Mouse (Mus musculus) limb, embryonic 10.5 days (tissue): ENCODE measurements at regions not wholly inside any gene's neighbourhood (a gene's known extent, or its start where the extent isn't known, plus 50 kb on each side); places are given as distances from the start of the nearest gene placed in this dataset.

Source experiments
- DNase-seq: peaks from one replicate; pipeline ENCODE4 v3.0.0-alpha.2; 2017; ENCODE audit warnings: low spot score
- H3K27ac ChIP-seq: fragments of 300-500 bp; sonication (generic); 2 replicates; pipeline ENCODE4 v1.5.1; 2016; ENCODE audit warnings: mild to moderate bottlenecking
- H3K27me3 ChIP-seq: fragments of 300-500 bp; sonication (generic); 2 replicates; pipeline ENCODE4 v1.6.1; 2016; ENCODE audit warnings: low read depth, mild to moderate bottlenecking; ENCODE audit not compliant: poor library complexity, severe bottlenecking
- H3K36me3 ChIP-seq: fragments of 300-500 bp; sonication (generic); 2 replicates; pipeline ENCODE4 v1.6.1; 2016; ENCODE audit warnings: mild to moderate bottlenecking, moderate library complexity
- H3K4me1 ChIP-seq: fragments of 300-500 bp; sonication (generic); 2 replicates; pipeline ENCODE4 v1.6.1; 2016
- H3K4me3 ChIP-seq: fragments of 300-500 bp; sonication (generic); 2 replicates; pipeline ENCODE4 v1.5.1; 2016; ENCODE audit warnings: mild to moderate bottlenecking, moderate library complexity
- H3K9me3 ChIP-seq: fragments of 300-500 bp; sonication (generic); replicated peaks from 2 replicates; pipeline ENCODE4 v1.6.1; 2016; ENCODE audit warnings: mild to moderate bottlenecking
- WGBS: fragments of 180-500 bp; shearing (Covaris S2); methylation state at CpG from one replicate; pipeline ENCODE4 v1.1.7; 2016; 5-methylcytosine and 5-hydroxymethylcytosine counted together

DNA sequence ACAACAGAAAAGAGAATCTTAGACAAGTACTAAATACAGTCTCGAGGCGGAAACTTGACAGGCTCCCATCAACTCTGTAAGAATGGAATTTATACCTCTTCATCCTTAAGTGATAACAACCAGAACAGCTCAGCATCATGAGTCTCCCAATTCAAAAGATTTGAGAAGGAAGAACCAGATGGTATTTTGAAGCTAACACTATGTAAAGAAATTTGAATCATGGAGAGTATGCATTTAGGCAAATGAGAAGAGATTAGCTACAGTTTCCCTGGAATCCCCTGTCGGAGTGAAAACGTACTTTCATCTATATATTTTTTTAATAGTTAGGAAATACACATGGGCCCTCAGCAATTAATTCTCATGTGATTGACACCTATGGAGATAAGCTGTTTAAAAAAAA lies 140.9 kb downstream of the Nrip1 start:
- Histone ChIP-seq H3K27ac (no peak overlapping the region), H3K27me3 (no peaks in the 10 kb centered on the region), H3K4me1 (no peaks in the 10 kb centered on the region), H3K36me3 (no peaks in the 10 kb centered on the region), H3K4me3 (no peak overlapping the region), H3K9me3 (no peaks in the 10 kb centered on the region)
- no peak for DNase-seq
- 85% methylated on average over 4 of the region's 4 CpGs for WGBS

DNA sequence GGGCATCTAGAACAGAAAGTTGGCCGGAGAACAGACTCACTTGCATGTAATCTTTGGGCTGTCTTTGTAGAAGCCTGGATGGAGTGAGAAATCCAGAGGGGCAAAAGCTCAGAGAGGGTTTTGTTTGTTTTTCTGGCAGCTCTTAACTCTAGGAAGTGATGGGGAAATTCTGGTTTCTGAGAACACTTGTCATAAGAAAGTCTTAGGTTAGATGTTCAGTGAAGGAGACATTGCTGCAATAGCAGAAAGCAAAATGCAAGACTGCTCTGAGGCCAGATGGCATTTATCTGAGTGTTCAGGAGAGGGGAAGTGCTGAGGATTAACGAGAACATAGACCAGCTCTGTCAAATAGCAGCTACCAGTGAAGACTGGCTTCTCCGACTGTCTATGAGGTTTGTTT lies 141.5 kb downstream of the Nrip1 start:
- 58% methylated on average over 3 of the region's 3 CpGs for WGBS
- H3K4me3 ChIP-seq: no peak overlapping the region
- no peak for DNase-seq

DNA sequence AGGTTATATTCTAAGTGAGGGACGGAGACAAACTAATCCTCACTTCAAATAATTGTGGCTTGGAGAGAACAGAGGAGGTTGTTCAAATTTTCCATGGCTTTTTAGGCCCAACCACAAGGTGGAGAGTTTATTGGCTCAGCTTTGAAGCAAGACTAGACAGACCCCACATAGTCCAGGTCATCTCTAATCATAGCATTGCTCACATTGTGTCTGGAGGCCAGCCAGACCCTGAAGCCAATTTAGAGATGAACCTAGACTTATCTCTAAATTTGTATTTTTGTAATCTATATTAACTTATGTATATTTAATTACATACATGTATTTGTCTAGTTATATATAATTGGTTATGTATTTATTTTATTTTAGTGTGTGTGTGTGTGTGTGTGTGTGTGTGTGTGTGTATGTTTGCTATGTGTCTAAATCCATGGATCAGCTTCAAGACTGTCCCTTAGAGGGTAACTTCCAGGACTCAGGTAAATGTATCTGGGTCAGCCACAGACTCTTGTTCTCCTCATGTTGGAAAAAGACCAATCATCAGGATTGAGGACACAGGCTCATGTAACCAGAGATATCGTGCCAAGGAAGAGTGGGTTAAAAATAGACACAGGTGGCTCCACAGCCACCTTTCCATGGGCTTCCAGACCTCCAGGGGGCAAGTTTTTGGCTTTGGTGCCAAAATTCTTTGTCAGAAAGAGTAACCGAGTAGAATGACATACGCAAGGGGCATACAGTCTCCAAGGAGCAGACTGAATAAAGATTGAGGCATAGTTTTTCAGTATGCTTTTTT lies 142.9 kb downstream of the Nrip1 start:
- DNase-seq: no peak
- H3K36me3 ChIP-seq: no peaks in the 10 kb centered on the region
- H3K4me3 ChIP-seq: no peak overlapping the region
- no peaks in the 10 kb centered on the region for H3K9me3 ChIP-seq
- peaks cover 7% of the 10 kb centered on the region for H3K4me1 ChIP-seq
- H3K27ac ChIP-seq: no peak overlapping the region
- H3K27me3 ChIP-seq: no peaks in the 10 kb centered on the region
- WGBS: 94% methylated on average over 4 of the region's 4 CpGs

More for the DNA sequence above, 141.5 kb downstream of the Nrip1 start:
- Histone ChIP-seq H3K27ac (no peak overlapping the region), H3K36me3 (no peaks in the 10 kb centered on the region), H3K27me3 (no peaks in the 10 kb centered on the region), H3K9me3 (no peaks in the 10 kb centered on the region), H3K4me1 (no peaks in the 10 kb centered on the region)

DNA sequence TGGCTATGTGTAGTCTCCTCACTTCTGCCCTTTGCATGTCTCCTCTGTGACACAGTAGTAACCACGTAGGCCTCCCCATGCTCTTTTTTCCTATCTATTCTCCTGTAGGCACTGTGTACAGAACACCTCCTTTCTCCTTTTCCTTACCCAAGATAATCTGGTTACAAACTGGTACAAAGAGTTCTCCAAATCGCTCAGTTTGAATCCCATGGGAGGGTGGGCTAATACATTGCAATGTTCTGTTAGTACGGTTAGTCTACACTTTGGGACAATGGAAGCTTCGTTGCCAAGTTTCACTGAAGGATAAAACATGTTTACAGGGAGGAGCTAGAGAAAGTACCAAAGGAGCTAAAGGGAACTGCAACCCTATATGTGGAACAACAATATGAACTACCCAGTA lies 145.2 kb downstream of the Nrip1 start:
- Histone ChIP-seq H3K27me3 (no peaks in the 10 kb centered on the region), H3K27ac (no peak overlapping the region), H3K4me1 (peaks cover 28% of the 10 kb centered on the region), H3K36me3 (no peaks in the 10 kb centered on the region), H3K4me3 (no peak overlapping the region), H3K9me3 (no peaks in the 10 kb centered on the region)
- DNase-seq: no peak
- WGBS: 96% methylated on average over 4 of the region's 4 CpGs

DNA sequence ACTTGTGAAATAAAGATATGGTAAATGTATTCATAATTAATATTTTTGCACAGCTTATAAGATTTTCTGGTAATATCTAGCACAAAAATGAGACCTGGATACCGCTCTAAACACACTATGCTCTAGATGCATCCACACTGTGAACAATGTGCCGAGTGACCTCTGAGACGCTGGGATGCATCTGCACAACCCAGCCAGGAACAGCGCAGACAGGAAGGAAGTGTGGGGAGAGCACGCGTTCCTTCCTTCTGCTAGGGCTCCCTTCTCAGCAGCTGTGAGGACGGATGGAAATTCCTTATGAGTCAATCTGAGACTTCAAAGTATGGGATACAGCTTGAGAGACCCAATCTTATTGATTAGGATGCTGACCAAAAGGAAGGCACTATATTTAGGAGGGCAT lies 147.2 kb downstream of the Nrip1 start:
- no peaks in the 10 kb centered on the region for H3K9me3 ChIP-seq
- H3K27me3 ChIP-seq: no peaks in the 10 kb centered on the region
- peaks cover 35% of the 10 kb centered on the region for H3K4me1 ChIP-seq
- H3K4me3 ChIP-seq: no peak overlapping the region
- H3K36me3 ChIP-seq: no peaks in the 10 kb centered on the region
- no peak overlapping the region for H3K27ac ChIP-seq
- 72% methylated on average over 7 of the region's 7 CpGs for WGBS
- DNase-seq: no peak

DNA sequence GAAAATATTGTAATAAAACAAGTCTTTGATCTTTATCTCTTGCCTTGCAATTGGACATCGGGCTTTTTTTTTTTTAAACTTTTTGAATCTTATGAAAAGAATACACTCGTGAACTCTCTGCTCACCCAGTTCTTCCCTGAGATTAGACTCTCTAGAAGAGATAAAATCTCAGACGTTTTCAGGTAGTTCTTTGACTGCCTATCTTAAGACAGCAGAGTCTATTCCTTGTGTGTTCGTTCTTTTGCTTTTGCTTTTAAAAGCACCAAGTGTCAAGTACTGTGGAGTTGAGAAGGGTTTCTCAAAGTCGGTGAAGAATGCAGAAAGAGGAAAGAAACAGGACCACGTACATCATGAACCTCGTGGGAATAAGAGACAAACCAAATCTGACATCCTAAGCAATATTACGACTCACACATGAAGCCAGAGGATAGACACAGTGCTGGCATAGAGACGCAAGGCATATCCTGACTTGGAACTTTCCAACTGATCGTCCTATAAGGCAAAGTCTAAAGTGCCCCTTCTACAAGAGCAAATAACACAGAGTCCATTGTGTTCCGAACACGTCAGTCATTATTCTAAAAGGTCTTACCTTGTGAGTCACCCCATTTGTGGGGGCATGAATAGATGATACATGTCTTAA lies 147.9 kb downstream of the Nrip1 start:
- H3K4me3 ChIP-seq: no peak overlapping the region
- 68% methylated on average over 12 of the region's 12 CpGs for WGBS
- DNase-seq: no peak
- no peaks in the 10 kb centered on the region for H3K27me3 ChIP-seq
- peaks cover 35% of the 10 kb centered on the region for H3K4me1 ChIP-seq
- H3K9me3 ChIP-seq: no peaks in the 10 kb centered on the region
- H3K36me3 ChIP-seq: no peaks in the 10 kb centered on the region
- no peak overlapping the region for H3K27ac ChIP-seq

DNA sequence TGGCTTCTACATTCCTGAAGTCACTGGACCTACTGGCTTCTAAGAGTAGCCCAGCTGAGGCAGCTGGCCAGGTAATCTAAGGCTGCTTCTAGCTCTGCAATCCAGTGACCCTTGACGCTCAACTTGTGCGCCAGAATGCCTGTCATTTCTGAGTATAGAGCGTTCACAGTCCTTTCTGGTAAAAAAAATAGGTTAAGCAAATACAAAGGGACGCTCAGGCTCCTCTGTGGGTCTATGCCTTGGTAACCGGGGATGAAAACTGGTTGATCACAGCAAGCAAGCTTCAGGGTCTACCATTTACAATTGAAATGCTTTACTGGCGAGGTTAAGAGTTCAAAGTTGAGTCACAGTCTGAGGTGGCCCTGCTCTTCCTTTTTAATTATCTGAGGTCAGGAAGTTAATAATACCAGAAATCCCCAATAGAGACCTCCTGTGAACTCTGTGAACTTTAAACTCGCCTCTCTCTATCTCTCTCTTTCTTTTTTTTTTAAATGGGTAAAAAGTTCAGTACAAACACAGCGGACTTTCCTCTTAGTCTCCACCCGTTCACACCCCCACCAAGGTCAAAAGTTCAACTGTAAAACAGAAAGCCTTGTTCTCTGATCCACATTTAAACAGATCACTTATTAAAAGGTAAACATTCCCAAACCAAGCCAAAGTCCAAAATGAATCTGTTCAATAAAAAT lies 148.6 kb downstream of the Nrip1 start:
- DNase-seq: no peak
- H3K27me3 ChIP-seq: no peaks in the 10 kb centered on the region
- no peaks in the 10 kb centered on the region for H3K36me3 ChIP-seq
- H3K4me1 ChIP-seq: peaks cover 35% of the 10 kb centered on the region
- no peaks in the 10 kb centered on the region for H3K9me3 ChIP-seq
- 20% methylated on average over 9 of the region's 9 CpGs for WGBS
- H3K4me3 ChIP-seq: no peak overlapping the region
- no peak overlapping the region for H3K27ac ChIP-seq

DNA sequence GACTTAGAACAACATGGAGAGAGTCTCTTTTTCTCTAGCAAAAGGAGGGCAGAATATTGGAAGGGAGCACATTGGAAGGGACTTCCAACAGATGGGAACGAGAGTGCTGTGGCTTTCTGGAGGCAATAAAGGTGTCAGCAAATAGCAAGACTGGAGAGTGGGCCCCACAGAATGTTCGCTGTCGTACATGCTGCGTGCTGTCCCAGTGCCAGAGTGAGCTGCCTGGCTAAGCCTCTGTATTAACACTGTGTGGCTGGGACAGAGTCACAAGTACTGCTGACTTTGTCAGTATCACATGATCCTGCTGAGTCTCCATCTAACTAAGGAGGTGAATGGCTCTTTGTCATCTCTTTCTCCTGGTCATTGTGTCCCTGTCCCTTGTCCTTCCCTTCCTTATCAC lies 149.9 kb downstream of the Nrip1 start:
- DNase-seq: no peak
- no peaks in the 10 kb centered on the region for H3K27me3 ChIP-seq
- H3K9me3 ChIP-seq: no peaks in the 10 kb centered on the region
- no peak overlapping the region for H3K4me3 ChIP-seq
- no peak overlapping the region for H3K27ac ChIP-seq
- 35% methylated on average over 4 of the region's 4 CpGs for WGBS
- H3K36me3 ChIP-seq: no peaks in the 10 kb centered on the region
- H3K4me1 ChIP-seq: peaks cover 35% of the 10 kb centered on the region

DNA sequence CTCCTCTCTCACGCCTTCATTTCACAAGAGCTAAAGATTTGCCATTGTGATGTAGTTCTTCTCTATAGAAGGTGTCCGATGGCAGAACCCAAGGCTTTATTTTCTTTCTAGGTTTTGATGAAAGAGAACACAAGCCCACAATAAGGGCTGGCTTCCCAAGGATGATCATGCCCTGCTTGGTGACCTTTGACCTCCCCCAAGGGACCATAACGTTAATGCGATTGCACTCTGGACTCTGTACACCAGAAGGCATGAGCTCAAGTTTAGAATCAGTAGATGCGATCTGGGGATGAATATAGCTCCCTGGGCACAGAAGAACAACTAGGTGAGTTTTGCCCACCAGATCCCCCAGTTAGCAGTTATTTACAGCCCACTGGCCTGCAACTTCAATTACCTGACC lies 150.7 kb downstream of the Nrip1 start:
- peaks cover 35% of the 10 kb centered on the region for H3K4me1 ChIP-seq
- H3K4me3 ChIP-seq: no peak overlapping the region
- no peak overlapping the region for H3K27ac ChIP-seq
- DNase-seq: no peak
- WGBS: 73% methylated on average over 5 of the region's 5 CpGs
- H3K27me3 ChIP-seq: no peaks in the 10 kb centered on the region
- H3K9me3 ChIP-seq: no peaks in the 10 kb centered on the region
- no peaks in the 10 kb centered on the region for H3K36me3 ChIP-seq

DNA sequence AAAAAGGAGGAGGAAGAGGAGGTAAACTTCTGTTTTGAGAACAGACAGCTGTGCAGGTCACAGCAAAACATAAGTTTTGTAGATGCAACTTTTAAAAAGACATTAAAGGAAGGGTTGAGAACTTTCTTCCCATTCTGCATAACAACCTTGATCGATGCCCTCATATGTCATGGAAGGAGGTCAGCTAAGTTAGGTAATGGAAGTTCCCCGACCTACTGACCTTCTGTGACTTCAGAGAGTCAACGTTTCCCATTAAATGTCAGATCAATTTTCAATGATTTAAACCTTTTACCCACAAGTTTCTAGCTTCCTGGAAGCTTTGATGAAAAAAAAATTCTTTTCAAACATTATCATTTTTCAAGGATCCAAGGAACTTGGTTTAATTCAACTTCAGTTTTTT lies 153.2 kb downstream of the Nrip1 start:
- H3K4me3 ChIP-seq: no peak overlapping the region
- no peaks in the 10 kb centered on the region for H3K27me3 ChIP-seq
- H3K27ac ChIP-seq: no peak overlapping the region
- 50% methylated on average over 3 of the region's 3 CpGs for WGBS
- no peak for DNase-seq
- H3K4me1 ChIP-seq: peaks cover 34% of the 10 kb centered on the region
- H3K9me3 ChIP-seq: no peaks in the 10 kb centered on the region
- H3K36me3 ChIP-seq: no peaks in the 10 kb centered on the region

DNA sequence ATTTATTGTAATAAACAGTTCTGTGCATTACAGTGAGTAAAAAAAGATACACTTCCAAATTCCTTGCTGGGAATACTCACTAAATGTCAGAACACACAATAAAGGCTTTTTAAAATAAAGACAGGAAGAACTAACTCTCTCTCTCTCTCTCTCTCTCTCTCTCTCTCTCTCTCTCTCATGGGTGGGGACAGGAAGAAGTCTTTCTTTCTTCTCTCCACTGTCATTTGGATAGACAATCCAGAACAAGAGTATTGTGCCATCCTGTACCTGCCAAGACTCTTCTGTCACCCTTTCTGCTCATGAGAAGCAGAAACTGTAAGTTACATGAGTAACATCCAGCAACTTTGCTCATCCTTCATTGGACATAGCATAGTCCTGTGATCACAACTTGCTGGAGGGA lies 154.4 kb downstream of the Nrip1 start:
- H3K9me3 ChIP-seq: no peaks in the 10 kb centered on the region
- H3K4me3 ChIP-seq: no peak overlapping the region
- H3K27me3 ChIP-seq: no peaks in the 10 kb centered on the region
- no peaks in the 10 kb centered on the region for H3K36me3 ChIP-seq
- no peak overlapping the region for H3K27ac ChIP-seq
- no peak for DNase-seq
- H3K4me1 ChIP-seq: peaks cover 22% of the 10 kb centered on the region

DNA sequence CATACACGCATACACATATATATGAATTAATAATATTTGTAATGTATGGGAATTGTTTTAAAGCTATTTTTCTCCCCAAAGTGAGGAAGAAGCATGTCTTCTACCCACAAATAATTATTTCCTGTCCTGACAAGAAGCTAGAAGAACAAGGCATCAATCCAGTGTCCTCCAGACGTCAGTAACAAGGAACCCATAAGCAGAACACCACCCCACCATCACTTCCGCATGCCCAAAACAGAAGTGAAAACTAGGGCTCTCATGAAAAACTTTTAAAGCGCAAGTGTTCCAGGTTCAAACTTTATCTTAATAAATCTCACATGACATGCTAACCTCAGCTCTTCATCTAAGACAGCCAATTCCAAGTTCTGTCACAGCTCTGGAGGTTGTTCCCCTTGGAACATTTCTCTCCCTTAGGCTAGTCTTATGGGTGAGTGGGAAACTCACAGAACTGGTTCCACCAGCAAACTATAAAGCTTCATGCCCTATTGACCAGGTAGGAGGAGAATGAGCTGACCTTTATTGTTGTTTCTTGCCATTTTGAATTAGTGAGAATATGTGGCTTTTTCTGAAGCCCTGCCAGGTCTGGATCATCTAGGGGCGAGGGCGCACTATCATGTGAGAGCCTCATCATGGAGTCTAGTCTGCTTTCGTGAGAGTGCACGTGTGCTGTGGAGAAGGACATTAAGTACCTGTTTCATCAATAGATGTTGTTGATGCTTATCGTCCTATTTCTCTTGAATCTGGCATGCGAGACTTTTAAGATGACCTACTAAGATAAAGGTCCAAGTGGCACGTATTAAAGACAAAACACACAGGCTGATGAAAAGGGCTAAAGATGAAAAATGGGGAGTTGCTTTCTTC lies 155.1 kb downstream of the Nrip1 start:
- Histone ChIP-seq H3K27ac (no peak overlapping the region), H3K27me3 (no peaks in the 10 kb centered on the region), H3K36me3 (no peaks in the 10 kb centered on the region), H3K9me3 (no peaks in the 10 kb centered on the region), H3K4me3 (no peak overlapping the region), H3K4me1 (peaks cover 15% of the 10 kb centered on the region)
- DNase-seq: no peak
- 91% methylated on average over 11 of the region's 11 CpGs for WGBS
